Comparison of ENCODE assay signal across 9 mouse cellular contexts in the genomic region with DNA sequence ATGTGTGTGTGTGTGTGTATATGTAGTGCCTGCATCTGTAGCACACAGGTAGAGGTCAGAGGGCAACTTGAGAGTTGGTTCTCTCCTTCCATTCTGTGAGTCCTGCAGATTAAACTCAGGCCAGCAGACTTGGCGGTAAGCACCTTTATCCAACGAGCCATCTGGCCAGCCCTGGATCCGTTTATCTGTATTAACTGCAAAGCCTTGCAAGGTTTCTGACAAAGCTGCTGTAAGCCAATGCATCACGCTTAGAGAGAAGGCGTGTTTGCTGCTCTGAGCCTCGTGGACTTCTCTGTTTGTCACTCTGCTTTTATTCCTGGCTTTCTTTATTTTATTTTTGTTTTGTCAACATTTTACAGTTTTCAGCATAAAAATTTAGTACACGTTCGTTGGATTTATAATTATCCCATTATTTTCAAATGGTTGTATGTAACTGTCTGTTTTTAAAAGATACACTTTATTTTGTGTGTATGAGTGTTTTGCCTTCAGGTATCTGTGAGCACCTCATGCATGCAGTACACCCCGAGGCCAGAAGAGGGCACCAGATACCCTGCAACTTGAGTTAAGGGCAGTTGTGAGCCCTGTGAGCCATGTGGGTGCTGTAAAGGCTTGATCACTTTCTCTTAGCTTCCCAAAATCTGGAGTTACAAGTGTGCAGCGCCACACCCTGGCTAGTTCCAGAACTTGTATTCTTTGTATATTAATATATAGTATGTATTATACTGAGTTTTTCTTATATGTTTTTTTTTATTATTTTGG. TPM values are rescaled to one million over a fixed set of nuclear protein-coding genes. Genes with fewer than 3 reads are reported as not detected.
A peak's percentile ranks its signal among the peaks of the same experiment; 100 is the strongest.
DNase-seq lines count a peak whose midpoint lies in the region; ATAC-seq and TF ChIP-seq lines count a peak whose summit lies in the region.
"Had no signal": no experiment of that assay in that cellular context is flagged by ENCODE, and none has a peak within 500 bp of the region (broad histone marks: within the 10 kb centered on the region; RNA-seq: fewer than 3 reads in every experiment).

No protein-coding gene starts in this region.

- H3K27me3 ChIP-seq in G1E (ENCODE audit: insufficient read depth, low read length) = peaks cover 4% of the 10 kb centered on the region; the same call in 1 of the 2 replicates
- no peaks in the 10 kb centered on the region for H3K27me3 ChIP-seq in forebrain, embryonic 11.5 days (ENCODE audit: control insufficient read depth, insufficient read depth, low read length)
- no peaks in the 10 kb centered on the region for H3K27me3 ChIP-seq in lung, embryonic 16.5 days (ENCODE audit: control insufficient read depth, insufficient read depth, low read depth, low read length)

- WGBS in forebrain, embryonic 11.5 days = 55% methylated on average over 10 of the region's 10 CpGs
- 54% methylated on average over 10 of the region's 10 CpGs for WGBS in lung, embryonic 16.5 days

- H3K9me3 ChIP-seq in G1E (replicated peaks) = no peaks in the 10 kb centered on the region
- no peaks in the 10 kb centered on the region for H3K9me3 ChIP-seq in forebrain, embryonic 11.5 days (ENCODE audit: control insufficient read depth, low read length)
- H3K9me3 ChIP-seq in lung, embryonic 16.5 days (ENCODE audit: control insufficient read depth, low read length) = no peaks in the 10 kb centered on the region

- H3K4me2 ChIP-seq in forebrain, embryonic 11.5 days (ENCODE audit: low read depth, low read length, severe bottlenecking) = no peak overlapping the region
- H3K4me2 ChIP-seq in lung, embryonic 16.5 days (ENCODE audit: low read depth, low read length) = no peak overlapping the region

- ATAC-seq in G1E (ENCODE audit: extremely low read depth, insufficient number of reproducible peaks, low FRiP score, poor library complexity, severe bottlenecking) = peak; percentile 77
- ATAC-seq in forebrain, embryonic 11.5 days (replicated peaks; ENCODE audit: low FRiP score) = peak; percentile 63
- ATAC-seq in lung, embryonic 16.5 days (ENCODE audit: low read depth) = peak; percentile 56

- no peak overlapping the region for H3K9ac ChIP-seq in forebrain, embryonic 11.5 days (ENCODE audit: low read length)
- no peak overlapping the region for H3K9ac ChIP-seq in lung, embryonic 16.5 days (ENCODE audit: low read length)

- DNase-seq in G1E (ENCODE audit: low spot score) = peak; percentile 62
- peak; percentile 88 for DNase-seq in c-Kit-positive CD71-positive TER-119-negative erythroid progenitor cells, embryonic 14.5 days (ENCODE audit: low read depth)
- peak; percentile 91 for DNase-seq in forebrain, embryonic 11.5 days (ENCODE audit: low spot score)
- DNase-seq in heart, postnatal 4 days = peak; percentile 92
- DNase-seq in layer of hippocampus, adult 9-11 months = peak; percentile 88
- peak; percentile 82 for DNase-seq in ovary, postnatal 36 days (ENCODE audit: low spot score)
- peak; percentile 88 to 94 for DNase-seq in thymus, postnatal 10 days (ENCODE audit: low spot score in 2 of 2)

- peaks cover 3% of the 10 kb centered on the region; the same call in 1 of the 2 replicates for H3K4me1 ChIP-seq in G1E (ENCODE audit: insufficient read depth, low read depth, low read length)
- H3K4me1 ChIP-seq in forebrain, embryonic 11.5 days (replicated peaks; ENCODE audit: control insufficient read depth, insufficient read depth, low read length) = no peaks in the 10 kb centered on the region
- no peaks in the 10 kb centered on the region; the same call in 1 of the 2 replicates for H3K4me1 ChIP-seq in lung, embryonic 16.5 days (replicated peaks; ENCODE audit: control insufficient read depth, insufficient read depth, low read length)

- H3K4me3 ChIP-seq in G1E (ENCODE audit: low read depth, low read length) = no peak overlapping the region
- H3K4me3 ChIP-seq in forebrain, embryonic 11.5 days (ENCODE audit: low read depth, low read length) = no peak overlapping the region
- H3K4me3 ChIP-seq in lung, embryonic 16.5 days (ENCODE audit: low read length) = no peak overlapping the region

- peak; percentile 98 for TF ChIP-seq CTCF in G1E (IDR thresholded peaks at IDR 0.05; ENCODE audit: low read depth, low read length)

- no peak overlapping the region for H3K27ac ChIP-seq in forebrain, embryonic 11.5 days (ENCODE audit: low read depth, low read length)
- no peak overlapping the region for H3K27ac ChIP-seq in lung, embryonic 16.5 days (ENCODE audit: low read length)
- H3K27ac ChIP-seq: macrophage had no signal

- peaks cover 12% of the 10 kb centered on the region for H3K36me3 ChIP-seq in G1E (replicated peaks)
- H3K36me3 ChIP-seq in forebrain, embryonic 11.5 days (ENCODE audit: control insufficient read depth, insufficient read depth, low read length) = no peaks in the 10 kb centered on the region; the same call in 1 of the 2 replicates
- no peaks in the 10 kb centered on the region for H3K36me3 ChIP-seq in lung, embryonic 16.5 days (ENCODE audit: control insufficient read depth, insufficient read depth, low read length)

RNA-seq across cellular contexts. Expression of gene Plekhb2, which starts 17.2 kb away (rescaled TPM):
- total RNA-seq in G1E (2014; fragmentation: Nextera tagmentation) (13.1 and 13.7 TPM in 2 replicates), G1E (2017) (14.5 and 15.3 TPM in 2 replicates)
- 1.0 and 1.7 TPM in 2 replicates for polyA plus RNA-seq in G1E (2012)
- 50.2 and 50.3 TPM in 2 replicates for polyA plus RNA-seq in forebrain, embryonic 11.5 days (2014; fragmentation: Nextera tagmentation; extraction: Ambion mirVana)
- total RNA-seq in heart, postnatal 4 days (2021) = 10 to 100 TPM; 67.0 to 73.6 TPM
- polyA plus RNA-seq in lung, embryonic 16.5 days (2015; fragmentation: Nextera tagmentation; extraction: Ambion mirVana) = 35.7 and 39.4 TPM in 2 replicates

RNA-seq across cellular contexts. Expression of gene Fam168b, which starts 24.1 kb away (rescaled TPM):
- total RNA-seq in G1E (2014; fragmentation: Nextera tagmentation) = 75.1 and 82.0 TPM in 2 replicates
- 95.3 and 98.4 TPM in 2 replicates for total RNA-seq in G1E (2017)
- 383 and 401 TPM in 2 replicates for polyA plus RNA-seq in G1E (2012)
- polyA plus RNA-seq in forebrain, embryonic 11.5 days (2014; fragmentation: Nextera tagmentation; extraction: Ambion mirVana) = 147 and 156 TPM in 2 replicates
- 10 to 100 TPM; 83.2 to 89.8 TPM for total RNA-seq in heart, postnatal 4 days (2021)
- polyA plus RNA-seq in lung, embryonic 16.5 days (2015; fragmentation: Nextera tagmentation; extraction: Ambion mirVana) = 56.0 and 57.1 TPM in 2 replicates

Comparison
In these comparisons a context has a peak if more than half of its experiments do, and no peak if none do; other contexts are left out.
1. RNA of gene Plekhb2, which starts 17.2 kb away (polyA plus RNA-seq): 50.2 to 50.3 TPM in forebrain, embryonic 11.5 days and 35.7 to 39.4 TPM in lung, embryonic 16.5 days; 1.0 to 1.7 TPM in G1E; every median in the first group is over 10 times any median in the second.
2. Peak in every context shown above with its lines, with median percentiles within 50 percentile points of each other: ATAC-seq and DNase-seq.